Mouse (Mus musculus): ENCODE data around the gene Dip2b. TPM values are rescaled to one million over a fixed set of nuclear protein-coding genes. Genes with fewer than 3 reads are reported as not detected.

Dip2b gene
- polyA plus RNA-seq, 2 experiments: 2.0 to 2.8 TPM

DNA sequence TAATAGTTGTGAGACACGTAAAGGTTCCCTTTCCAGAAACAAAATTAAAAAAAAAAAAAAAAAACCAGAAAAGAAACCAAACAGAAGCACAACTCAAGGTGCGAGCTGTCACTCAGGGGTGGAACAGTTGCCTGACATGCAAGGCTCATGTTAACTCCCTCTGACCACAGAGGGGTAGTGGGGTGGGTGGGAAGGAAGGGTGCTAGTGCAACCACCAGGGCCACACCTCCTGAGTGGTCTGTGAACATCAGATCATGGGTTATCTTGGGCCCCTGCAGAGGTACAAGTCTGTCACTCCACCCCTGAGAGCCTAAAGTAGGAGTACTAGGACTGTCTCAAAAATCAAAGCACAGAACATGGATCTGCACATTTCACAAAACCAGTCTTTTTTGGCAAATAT, 65.7 kb downstream of the Dip2b start:
- H3K4me1 ChIP-seq (replicated peaks; ENCODE audit: control insufficient read depth in 2 of 2, insufficient read depth in 2 of 2, low read length in 1 of 2): peaks cover 0 to 4% of the 10 kb centered on the region in 2 experiments; a peak in 2 of 4 replicates
- H3K27ac ChIP-seq: no peak overlapping the region
- H3K36me3 ChIP-seq (replicated peaks; ENCODE audit: control insufficient read depth, insufficient read depth, low read depth): no peaks in the 10 kb centered on the region
- H3K9ac ChIP-seq (replicated peaks): no peak overlapping the region
- WGBS (ENCODE audit: insufficient replicate concordance): 22% methylated on average over 2 of the region's 2 CpGs
- H3K4me3 ChIP-seq (ENCODE audit: insufficient read depth in 1 of 2, low read depth in 2 of 2, low read length in 2 of 2): no peak overlapping the region
- no peaks in the 10 kb centered on the region for H3K27me3 ChIP-seq (ENCODE audit: control insufficient read depth, insufficient read depth, low read length)
- no peak for TF ChIP-seq CTCF (IDR thresholded peaks at IDR 0.05; ENCODE audit: low read depth)
- TF ChIP-seq EP300 (IDR thresholded peaks at IDR 0.05; ENCODE audit: low read depth): no peak
- H3K4me2 ChIP-seq (ENCODE audit: low read depth): no peak overlapping the region
- DNase-seq (ENCODE audit: low read depth in 3 of 3, low spot score in 3 of 3) (no peak), ATAC-seq (ENCODE audit: insufficient read depth) (0 out of 2 replicates have a peak, but pooled peaks have one; percentile 50)
- no peaks in the 10 kb centered on the region for H3K9me3 ChIP-seq (ENCODE audit: control insufficient read depth, low read length)

DNA sequence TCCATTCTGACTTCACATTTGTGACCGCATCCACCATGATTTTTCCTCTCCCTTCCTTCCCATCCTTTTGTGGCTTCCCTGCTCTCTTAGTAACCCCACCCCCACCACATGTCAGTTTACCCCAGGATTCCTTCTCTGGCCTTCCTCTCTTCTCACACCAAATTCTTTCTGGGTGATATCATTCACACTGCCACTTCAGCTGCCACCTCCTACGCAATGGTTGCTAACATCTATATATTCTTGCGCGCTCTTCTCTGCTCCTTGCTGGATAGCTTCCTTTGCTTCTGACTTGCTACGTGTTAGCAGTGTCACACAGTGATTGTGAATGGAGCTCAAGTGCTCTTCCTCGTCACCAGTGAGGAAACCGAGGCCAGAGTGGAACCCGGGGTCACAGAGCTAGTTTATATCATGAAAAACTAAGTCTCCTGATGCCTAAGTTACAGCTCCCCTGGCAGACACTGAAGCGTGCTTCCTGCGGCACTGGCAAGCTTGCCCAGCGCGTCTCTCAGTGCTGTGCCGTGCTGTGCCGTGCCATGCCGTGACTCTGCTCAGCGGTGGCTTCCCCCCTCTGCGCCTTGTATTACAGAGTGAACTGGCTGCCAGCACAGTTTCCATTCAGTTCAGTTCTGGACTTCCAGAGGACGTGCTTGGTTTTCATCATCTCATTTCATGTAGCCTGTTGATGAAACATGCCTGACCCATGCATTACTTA, 69.8 kb downstream of the Dip2b start:
- Histone ChIP-seq H3K27ac (no peak overlapping the region), H3K4me1 (replicated peaks; ENCODE audit: control insufficient read depth in 2 of 2, insufficient read depth in 2 of 2, low read length in 1 of 2) (peaks cover 3 to 13% of the 10 kb centered on the region in 2 experiments; a peak in 3 of 4 replicates), H3K4me3 (ENCODE audit: insufficient read depth in 1 of 2, low read depth in 2 of 2, low read length in 2 of 2) (no peak overlapping the region), H3K9me3 (ENCODE audit: control insufficient read depth, low read length) (no peaks in the 10 kb centered on the region), H3K36me3 (replicated peaks; ENCODE audit: control insufficient read depth, insufficient read depth, low read depth) (no peaks in the 10 kb centered on the region), H3K9ac (replicated peaks) (no peak overlapping the region), H3K27me3 (ENCODE audit: control insufficient read depth, insufficient read depth, low read length) (no peaks in the 10 kb centered on the region), H3K4me2 (ENCODE audit: low read depth) (no peak overlapping the region)
- ATAC-seq (ENCODE audit: insufficient read depth) (no peak), DNase-seq (ENCODE audit: low read depth in 3 of 3, low spot score in 3 of 3) (no peak)
- TF ChIP-seq EP300 (IDR thresholded peaks at IDR 0.05; ENCODE audit: low read depth) (no peak), CTCF (IDR thresholded peaks at IDR 0.05; ENCODE audit: low read depth) (no peak)
- 83% methylated on average over 18 of the region's 18 CpGs for WGBS (ENCODE audit: insufficient replicate concordance)

DNA sequence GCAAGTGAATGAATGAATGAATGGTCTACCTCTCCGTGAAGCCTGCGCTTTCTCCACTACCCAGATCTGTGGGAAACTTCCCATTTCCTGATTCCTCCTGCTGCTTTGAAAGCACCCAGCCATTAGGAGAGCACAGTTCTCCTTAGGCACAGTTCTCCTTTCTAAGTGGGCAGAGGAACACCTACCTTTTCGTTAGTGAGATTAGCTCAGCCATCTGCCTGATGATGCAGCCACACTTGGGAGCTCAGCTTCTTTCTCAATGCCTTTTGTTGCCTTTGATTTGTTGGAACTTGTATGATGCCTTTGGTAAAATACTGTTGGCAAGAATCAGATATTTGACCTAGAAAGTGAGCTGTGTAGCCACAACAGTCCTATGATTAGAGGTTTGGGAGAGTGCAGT, 71.5 kb downstream of the Dip2b start:
- whole genome bisulfite sequencing (ENCODE audit: insufficient replicate concordance): 59% methylated on average over 3 of the region's 3 CpGs
- no peak overlapping the region for H3K4me3 ChIP-seq (ENCODE audit: insufficient read depth in 1 of 2, low read depth in 2 of 2, low read length in 2 of 2)
- H3K36me3 ChIP-seq (replicated peaks; ENCODE audit: control insufficient read depth, insufficient read depth, low read depth): no peaks in the 10 kb centered on the region
- TF ChIP-seq CTCF (IDR thresholded peaks at IDR 0.05; ENCODE audit: low read depth) (no peak), EP300 (IDR thresholded peaks at IDR 0.05; ENCODE audit: low read depth) (no peak)
- H3K27ac ChIP-seq: no peak overlapping the region
- H3K27me3 ChIP-seq (ENCODE audit: control insufficient read depth, insufficient read depth, low read length): no peaks in the 10 kb centered on the region
- H3K4me1 ChIP-seq (replicated peaks; ENCODE audit: control insufficient read depth in 2 of 2, insufficient read depth in 2 of 2, low read length in 1 of 2): peaks cover 12 to 26% of the 10 kb centered on the region in 2 experiments
- DNase-seq (ENCODE audit: low read depth in 3 of 3, low spot score in 3 of 3): no peak
- no peak overlapping the region for H3K4me2 ChIP-seq (ENCODE audit: low read depth)
- no peaks in the 10 kb centered on the region for H3K9me3 ChIP-seq (ENCODE audit: control insufficient read depth, low read length)
- ATAC-seq (ENCODE audit: insufficient read depth): no peak
- no peak overlapping the region for H3K9ac ChIP-seq (replicated peaks)

DNA sequence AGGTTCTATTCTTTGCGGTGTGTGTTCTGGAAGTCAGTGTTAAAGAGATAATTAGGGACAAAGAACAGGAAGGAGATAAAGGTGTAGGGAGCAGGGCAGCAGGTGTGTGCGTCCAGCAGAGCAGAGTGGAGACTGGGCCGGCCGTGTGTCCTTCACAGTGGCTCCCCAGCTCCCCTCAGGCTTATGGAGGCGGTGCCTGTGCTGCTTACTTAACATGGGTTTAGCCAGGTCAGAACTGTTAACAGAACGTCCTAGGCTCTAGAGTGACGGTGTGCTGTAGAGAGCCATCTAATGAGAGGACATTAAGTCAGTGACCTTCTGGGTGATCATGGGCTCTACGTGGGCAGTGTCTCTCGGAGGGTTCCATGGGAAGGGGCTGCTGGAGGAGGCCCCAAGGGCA, 73.4 kb downstream of the Dip2b start:
- 53% methylated on average over 9 of the region's 9 CpGs for WGBS (ENCODE audit: insufficient replicate concordance)
- Histone ChIP-seq H3K9me3 (ENCODE audit: control insufficient read depth, low read length) (no peaks in the 10 kb centered on the region), H3K27me3 (ENCODE audit: control insufficient read depth, insufficient read depth, low read length) (no peaks in the 10 kb centered on the region), H3K4me2 (ENCODE audit: low read depth) (no peak overlapping the region), H3K27ac (no peak overlapping the region), H3K9ac (replicated peaks) (no peak overlapping the region), H3K4me1 (replicated peaks; ENCODE audit: control insufficient read depth in 2 of 2, insufficient read depth in 2 of 2, low read length in 1 of 2) (peaks cover 12 to 26% of the 10 kb centered on the region in 2 experiments), H3K36me3 (replicated peaks; ENCODE audit: control insufficient read depth, insufficient read depth, low read depth) (no peaks in the 10 kb centered on the region), H3K4me3 (ENCODE audit: insufficient read depth in 1 of 2, low read depth in 2 of 2, low read length in 2 of 2) (no peak overlapping the region)
- no peak for DNase-seq (ENCODE audit: low read depth in 3 of 3, low spot score in 3 of 3)
- no peak for ATAC-seq (ENCODE audit: insufficient read depth)
- TF ChIP-seq CTCF (IDR thresholded peaks at IDR 0.05; ENCODE audit: low read depth) (no peak), EP300 (IDR thresholded peaks at IDR 0.05; ENCODE audit: low read depth) (no peak)

DNA sequence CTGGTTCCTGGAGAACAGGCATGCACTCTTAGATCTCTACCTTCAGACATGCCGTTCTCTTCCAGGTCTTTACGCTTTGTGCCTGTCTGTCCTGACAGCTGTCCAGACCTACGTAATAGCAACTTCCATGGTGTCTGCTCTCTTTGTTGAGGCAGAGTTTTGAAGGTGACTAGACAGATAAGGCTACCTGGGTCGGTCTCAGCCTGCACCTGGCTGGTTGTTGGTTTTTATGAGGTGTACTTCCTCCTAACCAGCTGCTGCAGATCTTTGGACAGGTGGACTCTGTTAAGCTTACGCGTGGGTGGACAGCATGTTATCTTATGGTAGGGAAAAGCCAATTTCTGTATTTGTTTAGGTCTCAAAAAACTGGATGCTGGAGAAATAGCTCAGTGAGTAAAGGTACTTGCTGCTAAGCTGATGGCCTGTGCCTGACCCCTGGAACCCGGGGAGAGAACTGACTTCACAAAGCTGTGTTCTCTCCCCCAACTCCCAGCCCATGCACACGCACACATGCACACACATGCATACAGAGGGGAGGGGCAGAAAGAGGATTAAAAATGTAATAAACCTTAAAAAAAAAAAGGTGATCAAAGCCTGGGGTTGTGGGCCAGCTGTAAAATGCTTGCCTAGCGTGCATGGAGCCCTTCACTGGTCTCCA, 74.0 kb downstream of the Dip2b start:
- Histone ChIP-seq H3K9ac (replicated peaks) (no peak overlapping the region), H3K36me3 (replicated peaks; ENCODE audit: control insufficient read depth, insufficient read depth, low read depth) (no peaks in the 10 kb centered on the region), H3K4me3 (ENCODE audit: insufficient read depth in 1 of 2, low read depth in 2 of 2, low read length in 2 of 2) (no peak overlapping the region), H3K27me3 (ENCODE audit: control insufficient read depth, insufficient read depth, low read length) (no peaks in the 10 kb centered on the region), H3K4me1 (replicated peaks; ENCODE audit: control insufficient read depth in 2 of 2, insufficient read depth in 2 of 2, low read length in 1 of 2) (peaks cover 12 to 26% of the 10 kb centered on the region in 2 experiments), H3K27ac (no peak overlapping the region), H3K4me2 (ENCODE audit: low read depth) (no peak overlapping the region), H3K9me3 (ENCODE audit: control insufficient read depth, low read length) (no peaks in the 10 kb centered on the region)
- WGBS (ENCODE audit: insufficient replicate concordance): 60% methylated on average over 9 of the region's 9 CpGs
- ATAC-seq (ENCODE audit: insufficient read depth): peak; percentile 41; the same call in 1 of the 2 replicates
- no peak for DNase-seq (ENCODE audit: low read depth in 3 of 3, low spot score in 3 of 3)
- TF ChIP-seq EP300 (IDR thresholded peaks at IDR 0.05; ENCODE audit: low read depth) (no peak), CTCF (IDR thresholded peaks at IDR 0.05; ENCODE audit: low read depth) (no peak)
